Mouse (Mus musculus) midbrain, embryonic 16.5 days (tissue): Measurements from ENCODE around the gene Gm17949. TPM values are rescaled to one million over a fixed set of nuclear protein-coding genes. Genes with fewer than 3 reads are reported as not detected.

ENCODE experiments used
- ATAC-seq: fragments of 200-750 bp; cut with Nextera tagmentation; 2 replicates; pipeline ENCODE4 v1.8.0; 2017; ENCODE audit warnings: moderate TSS enrichment
- H3K27ac ChIP-seq: fragments of 300-500 bp; sonication (generic); 2 replicates; pipeline ENCODE4 v1.5.1; 2014; ENCODE audit warnings: mild to moderate bottlenecking, low read length, mixed read lengths
- H3K27me3 ChIP-seq: fragments of 300-500 bp; sonication (generic); 2 replicates; pipeline ENCODE4 v1.6.1; 2014; ENCODE audit warnings: low read depth, low read length, mixed read lengths; ENCODE audit not compliant: control insufficient read depth, insufficient read depth
- H3K36me3 ChIP-seq: fragments of 300-500 bp; sonication (generic); 2 replicates; pipeline ENCODE4 v1.6.1; 2014; ENCODE audit warnings: mild to moderate bottlenecking, low read length, moderate library complexity, mixed read lengths; ENCODE audit not compliant: control insufficient read depth, insufficient read depth
- H3K4me1 ChIP-seq: fragments of 300-500 bp; sonication (generic); 2 replicates; pipeline ENCODE4 v1.6.1; 2014; ENCODE audit warnings: mild to moderate bottlenecking, low read length, mixed read lengths; ENCODE audit not compliant: control insufficient read depth, insufficient read depth
- H3K4me2 ChIP-seq: fragments of 300-500 bp; sonication (generic); 2 replicates; pipeline ENCODE4 v1.6.1; 2014; ENCODE audit warnings: mild to moderate bottlenecking, low read length, mixed read lengths
- H3K4me3 ChIP-seq: fragments of 300-500 bp; sonication (generic); 2 replicates; pipeline ENCODE4 v1.5.1; 2014; ENCODE audit warnings: low read depth, mild to moderate bottlenecking, low read length, moderate library complexity, mixed read lengths
- H3K9ac ChIP-seq: fragments of 300-500 bp; sonication (generic); 2 replicates; pipeline ENCODE4 v1.6.1; 2014; ENCODE audit warnings: low read depth, low read length, mixed read lengths
- H3K9me3 ChIP-seq: fragments of 300-500 bp; sonication (generic); replicated peaks from 2 replicates; pipeline ENCODE4 v1.6.1; 2014; ENCODE audit warnings: mild to moderate bottlenecking, low read length, mixed read lengths; ENCODE audit not compliant: control insufficient read depth, poor library complexity, severe bottlenecking
- WGBS: fragments of 180-500 bp; shearing (Covaris S2); extraction: QIAGEN DNeasy Blood & Tissue Kit; methylation state at CpG from one replicate; pipeline ENCODE4 v1.1.7; 2014; 5-methylcytosine and 5-hydroxymethylcytosine counted together
- polyA plus RNA-seq: library from polyadenylated mRNA; unstranded; fragments of >200 nt; fragmentation: Nextera tagmentation; extraction: Ambion mirVana; gene quantifications from 2 replicates; pipeline ENCODE4 v1.2.1, GENCODE M21; 2015

Gene Gm17949
- polyA plus RNA-seq, 1 experiment from 2014 or later = 0.41 TPM

DNA sequence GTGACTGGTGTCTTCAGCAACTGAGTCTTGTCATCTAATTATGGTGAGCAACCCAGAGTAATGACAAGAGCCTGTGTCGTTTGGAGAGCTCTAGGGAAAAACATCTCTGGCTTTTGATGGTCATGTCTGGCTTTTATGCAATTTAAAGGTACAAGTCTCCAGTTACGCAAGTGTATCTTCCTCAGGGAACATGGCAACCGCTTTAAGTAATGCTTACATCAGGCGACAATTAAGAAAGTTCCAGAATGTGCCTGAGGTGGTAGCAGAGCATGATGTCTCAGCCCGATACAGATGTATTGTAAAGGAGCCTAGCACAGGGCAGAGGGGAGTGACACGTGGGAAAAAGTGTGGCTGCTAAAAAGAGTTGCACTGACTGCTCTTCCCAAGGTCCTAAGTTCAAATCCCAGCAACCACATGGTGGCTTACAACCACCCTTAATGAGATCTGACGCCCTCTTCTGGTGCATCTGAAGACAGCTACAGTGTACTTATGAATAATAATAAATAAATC, 22.3 kb upstream of the Gm17949 start:
- Histone ChIP-seq H3K4me3 (peak overlapping the region; percentile 78), H3K4me1 (peaks cover 6% of the 10 kb centered on the region), H3K27me3 (no peaks in the 10 kb centered on the region), H3K9ac (peak overlapping the region; percentile 95), H3K9me3 (no peaks in the 10 kb centered on the region), H3K36me3 (peaks cover 9% of the 10 kb centered on the region), H3K4me2 (peak overlapping the region; percentile 89), H3K27ac (peak overlapping the region; percentile 91)
- no peak for ATAC-seq
- WGBS = 69% methylated on average over 7 of the region's 7 CpGs

DNA sequence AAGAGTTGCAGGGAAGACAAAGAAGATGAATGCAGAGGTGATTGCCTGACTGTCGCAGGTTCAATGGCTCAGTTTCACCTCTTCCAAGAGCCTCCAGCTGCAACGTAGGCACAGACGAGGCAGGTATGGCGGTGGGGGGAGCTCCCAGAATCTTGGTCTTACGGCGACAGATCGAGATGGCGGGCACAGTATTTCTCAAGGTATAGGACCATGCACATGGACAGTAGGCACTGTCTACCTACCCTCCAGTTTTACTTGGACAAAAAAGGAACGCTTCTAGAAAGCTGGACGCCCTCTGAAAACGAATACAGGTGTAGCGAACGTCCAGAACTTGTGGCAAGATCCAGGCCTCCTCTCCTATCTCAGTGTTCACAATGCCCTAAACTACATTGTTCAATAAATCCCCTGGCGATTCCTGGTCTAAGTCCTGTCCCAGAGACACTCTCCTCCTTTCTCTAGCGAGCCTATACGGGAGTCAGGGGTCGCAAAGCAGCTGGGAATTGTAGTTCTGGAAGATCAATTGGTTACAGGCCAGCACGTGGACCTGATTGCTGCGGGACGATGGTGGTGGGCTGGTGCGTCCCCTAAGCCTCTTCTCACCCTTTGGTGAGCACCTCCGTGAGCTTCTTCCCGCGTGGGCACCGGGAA, 21.7 kb upstream of the Gm17949 start:
- 3% methylated on average over 25 of the region's 25 CpGs for WGBS
- H3K36me3 ChIP-seq = peaks cover 11% of the 10 kb centered on the region
- H3K4me1 ChIP-seq = peaks cover 6% of the 10 kb centered on the region
- peak overlapping the region; percentile 89 for H3K4me2 ChIP-seq
- H3K9me3 ChIP-seq = no peaks in the 10 kb centered on the region
- peak; percentile 94 for ATAC-seq
- H3K27ac ChIP-seq = peak overlapping the region; percentile 91
- peak overlapping the region; percentile 78 for H3K4me3 ChIP-seq
- peak overlapping the region; percentile 95 for H3K9ac ChIP-seq
- no peaks in the 10 kb centered on the region for H3K27me3 ChIP-seq

DNA sequence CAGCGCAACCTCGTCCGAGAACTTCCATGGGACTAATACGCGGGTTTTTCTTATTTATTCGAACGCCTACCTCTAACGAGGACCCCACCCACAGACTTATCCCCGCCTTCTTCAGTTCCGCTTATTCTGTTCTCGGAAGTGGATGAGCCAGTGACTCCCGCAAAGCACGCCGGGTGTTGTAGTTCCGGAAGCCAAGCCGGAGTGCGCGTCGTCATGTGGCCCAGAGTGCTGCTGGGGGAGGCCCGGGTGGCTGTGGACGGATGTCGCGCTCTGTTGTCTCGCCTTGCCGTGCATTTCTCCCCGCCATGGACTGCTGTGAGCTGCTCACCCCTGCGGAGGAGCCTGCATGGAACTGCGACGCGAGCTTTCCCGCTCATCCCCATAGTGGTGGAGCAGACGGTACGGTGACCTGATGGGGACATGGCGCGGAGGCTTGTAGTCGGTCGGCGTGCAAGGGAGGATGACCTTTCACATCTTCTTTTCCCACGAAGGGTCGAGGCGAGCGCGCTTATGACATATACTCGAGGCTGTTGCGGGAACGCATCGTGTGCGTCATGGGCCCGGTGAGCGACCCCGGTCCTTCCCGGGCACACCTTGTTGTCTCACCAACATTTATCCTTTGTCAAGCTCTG, 21.0 kb upstream of the Gm17949 start, which contains the start of gene Clpp:
Gene Clpp (plus strand): TSS at position 191 of the 632 bp plus-strand sequence.
- Histone ChIP-seq H3K9ac (peak within 1 kb of the TSS; percentile 95), H3K4me2 (peak within 1 kb of the TSS; percentile 89), H3K27ac (peak within 1 kb of the TSS; percentile 91), H3K9me3 (no peaks in the 10 kb centered on the region), H3K27me3 (no peaks in the 10 kb centered on the region), H3K4me3 (peak within 1 kb of the TSS; percentile 78), H3K36me3 (peaks cover 11% of the 10 kb centered on the region), H3K4me1 (peaks cover 6% of the 10 kb centered on the region)
- peak; percentile 96 for ATAC-seq
- WGBS = under 1% methylated on average over 52 of the region's 52 CpGs

DNA sequence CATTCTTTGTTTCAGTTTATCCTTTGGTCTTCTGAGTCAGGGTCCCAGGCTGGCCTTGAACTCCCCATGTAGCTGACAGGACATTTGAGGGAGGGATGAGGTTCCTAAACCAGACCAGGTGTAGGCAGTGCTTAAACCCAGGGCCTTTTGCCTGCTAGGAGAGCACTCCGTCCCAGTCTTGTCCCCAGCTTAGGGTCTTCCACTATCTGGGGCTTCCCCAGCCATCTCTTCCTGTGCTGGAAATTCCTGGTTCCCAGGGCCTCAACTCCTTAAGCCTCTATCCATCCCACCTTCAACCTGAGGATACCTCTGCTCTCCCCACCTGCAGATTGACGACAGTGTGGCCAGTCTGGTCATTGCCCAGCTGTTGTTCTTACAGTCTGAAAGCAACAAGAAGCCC, 20.3 kb upstream of the Gm17949 start:
- Histone ChIP-seq H3K27me3 (no peaks in the 10 kb centered on the region), H3K27ac (no peak overlapping the region), H3K9ac (peak overlapping the region; percentile 95), H3K9me3 (no peaks in the 10 kb centered on the region), H3K36me3 (peaks cover 16% of the 10 kb centered on the region), H3K4me1 (peaks cover 6% of the 10 kb centered on the region), H3K4me2 (peak overlapping the region; percentile 67), H3K4me3 (peak overlapping the region; percentile 78)
- WGBS = 81% methylated on average over 2 of the region's 2 CpGs
- ATAC-seq = no peak

DNA sequence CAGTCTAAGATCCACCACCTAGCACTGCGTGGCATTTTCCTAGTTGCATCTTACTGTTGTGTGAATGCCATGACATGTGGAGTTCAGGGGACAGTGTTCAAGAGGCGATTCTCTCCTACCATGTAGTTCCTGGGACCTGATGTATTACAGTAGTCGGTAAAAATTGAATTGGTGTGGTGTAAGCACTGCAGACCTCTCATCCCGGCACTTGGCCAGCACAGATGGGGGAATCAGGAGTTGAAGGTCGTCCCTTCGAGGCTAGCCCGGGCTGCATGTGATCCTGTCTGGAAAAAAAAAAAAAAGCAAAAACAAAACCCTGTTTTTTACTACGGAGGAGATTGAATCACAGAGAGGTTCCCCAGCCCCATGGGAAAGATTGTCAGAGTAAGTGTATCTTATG, 16.2 kb upstream of the Gm17949 start:
- WGBS = 89% methylated on average over 8 of the region's 8 CpGs
- Histone ChIP-seq H3K27ac (no peak overlapping the region), H3K9me3 (no peaks in the 10 kb centered on the region), H3K4me3 (no peak overlapping the region), H3K4me1 (peaks cover 13% of the 10 kb centered on the region), H3K36me3 (peaks cover 21% of the 10 kb centered on the region), H3K4me2 (no peak overlapping the region), H3K27me3 (no peaks in the 10 kb centered on the region), H3K9ac (no peak overlapping the region)
- no peak for ATAC-seq

DNA sequence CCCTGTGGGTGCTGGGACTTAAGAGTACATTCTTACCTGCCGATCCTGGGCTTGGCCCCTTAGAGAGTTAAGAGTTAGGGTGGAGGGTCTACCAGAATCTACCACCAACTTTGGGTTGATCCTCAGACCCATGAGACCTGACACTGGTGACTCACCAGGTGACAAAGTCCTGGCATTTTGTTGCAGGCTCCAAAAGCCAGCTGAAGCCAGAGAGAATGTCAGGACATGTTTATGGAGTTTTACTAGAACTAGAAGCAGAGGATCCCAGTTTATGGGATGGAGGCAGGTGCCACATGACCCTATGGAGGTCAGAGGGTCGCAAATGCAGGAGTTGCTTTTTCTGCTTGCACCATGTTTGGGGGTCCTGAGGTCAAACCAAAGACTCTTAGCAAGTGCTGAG, 14.8 kb upstream of the Gm17949 start:
- Histone ChIP-seq H3K4me2 (peak overlapping the region; percentile 78; the same call in 1 of the 2 replicates), H3K4me3 (peak overlapping the region; percentile 67; the same call in 1 of the 2 replicates), H3K27ac (0 out of 2 replicates have a peak overlapping the region, but pooled peaks have one; percentile 78), H3K27me3 (no peaks in the 10 kb centered on the region), H3K9ac (no peak overlapping the region), H3K9me3 (no peaks in the 10 kb centered on the region), H3K36me3 (peaks cover 21% of the 10 kb centered on the region), H3K4me1 (peaks cover 7% of the 10 kb centered on the region)
- ATAC-seq = peak; percentile 0; the same call in 1 of the 2 replicates
- WGBS = 82% methylated on average over 2 of the region's 2 CpGs

DNA sequence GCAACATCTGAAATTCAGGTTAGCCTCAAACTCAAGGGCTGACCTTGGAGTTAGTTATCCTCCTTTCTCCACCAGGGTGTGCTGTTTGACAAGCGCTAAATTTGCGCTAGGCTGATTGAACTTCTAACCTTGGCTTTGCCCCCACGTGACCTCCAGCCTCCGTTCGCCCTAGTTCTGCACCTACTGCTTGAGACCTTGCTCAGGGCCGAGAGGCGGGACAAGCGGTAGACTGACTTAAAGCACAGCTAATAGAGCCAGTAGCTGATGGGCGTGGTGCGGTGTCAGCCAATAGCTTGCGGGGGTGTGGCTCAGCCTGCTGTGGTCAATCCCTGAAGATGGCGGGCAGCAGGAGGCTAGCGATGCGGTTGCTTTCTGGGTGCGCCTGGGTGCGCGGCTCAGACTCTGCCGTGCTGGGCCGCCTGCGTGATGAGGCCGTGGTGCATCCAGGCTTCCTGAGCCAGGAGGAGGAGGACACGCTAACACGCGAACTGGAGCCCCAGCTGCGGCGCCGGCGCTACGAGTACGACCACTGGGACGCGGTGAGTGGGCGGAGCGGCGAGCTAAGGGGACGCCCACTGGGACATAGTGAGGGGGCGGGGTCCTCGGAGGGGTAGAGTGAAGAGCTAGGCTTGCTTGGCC, 14.1 kb upstream of the Gm17949 start, which contains the start of gene Alkbh7:
Gene Alkbh7 (plus strand): TSS at position 311 of the 639 bp plus-strand sequence.
- H3K9ac ChIP-seq = peak within 1 kb of the TSS; percentile 66
- peaks cover 7% of the 10 kb centered on the region for H3K4me1 ChIP-seq
- no peaks in the 10 kb centered on the region for H3K27me3 ChIP-seq
- H3K36me3 ChIP-seq = peaks cover 21% of the 10 kb centered on the region
- H3K4me3 ChIP-seq = peak within 1 kb of the TSS; percentile 67
- 0% methylated on average over 38 of the region's 38 CpGs for WGBS
- no peaks in the 10 kb centered on the region for H3K9me3 ChIP-seq
- peak; percentile 97 for ATAC-seq
- H3K4me2 ChIP-seq = peak within 1 kb of the TSS; percentile 78
- peak within 1 kb of the TSS; percentile 78 for H3K27ac ChIP-seq

DNA sequence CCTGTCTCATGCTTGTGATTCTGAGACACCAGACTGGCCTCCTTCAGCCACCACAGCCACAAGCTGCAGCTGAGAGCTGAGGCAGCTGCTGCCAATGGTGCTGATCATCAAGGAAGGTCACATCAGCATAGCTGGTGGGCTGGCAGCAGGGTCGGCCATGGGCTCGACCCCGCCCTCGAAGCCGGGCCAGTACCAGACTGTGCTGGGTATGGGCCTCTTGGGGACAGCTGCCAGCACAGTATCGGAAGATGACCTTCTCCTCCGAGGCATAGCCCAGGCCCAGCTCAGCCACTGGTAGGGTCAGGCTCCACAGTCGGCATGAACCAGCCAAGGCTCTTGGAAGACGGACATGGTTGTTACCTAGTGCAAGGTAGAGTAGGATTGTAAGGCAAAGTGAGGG, 11.9 kb upstream of the Gm17949 start:
- no peak overlapping the region for H3K4me2 ChIP-seq
- no peak overlapping the region for H3K4me3 ChIP-seq
- no peak overlapping the region for H3K9ac ChIP-seq
- H3K9me3 ChIP-seq = no peaks in the 10 kb centered on the region
- peaks cover 24% of the 10 kb centered on the region for H3K36me3 ChIP-seq
- ATAC-seq = no peak
- 92% methylated on average over 9 of the region's 9 CpGs for WGBS
- H3K4me1 ChIP-seq = peaks cover 7% of the 10 kb centered on the region
- H3K27me3 ChIP-seq = no peaks in the 10 kb centered on the region
- H3K27ac ChIP-seq = no peak overlapping the region
